Mouse (Mus musculus) megakaryocyte, embryonic 14.5 days (primary cell): ENCODE results near the gene Gm9945.

Source experiments
- FLI1 ChIP-seq: IDR thresholded peaks from 2 replicates; pipeline ENCODE4 v1.6.1; 2012; ENCODE audit warnings: low read length, inconsistent platforms, mixed read lengths
- GATA1 ChIP-seq: IDR thresholded peaks from 3 replicates; pipeline ENCODE4 v1.6.1; 2012; ENCODE audit warnings: mixed read lengths, low read length, inconsistent platforms, borderline replicate concordance

- no peak for TF ChIP-seq GATA1
- TF ChIP-seq FLI1 = no peak
These were observed 49.7 kb upstream of the Gm9945 start for GRCm38 (mm10) chr11:53430300-53430669.
